Mouse (Mus musculus): ENCODE data around the gene P4ha1.

DNA sequence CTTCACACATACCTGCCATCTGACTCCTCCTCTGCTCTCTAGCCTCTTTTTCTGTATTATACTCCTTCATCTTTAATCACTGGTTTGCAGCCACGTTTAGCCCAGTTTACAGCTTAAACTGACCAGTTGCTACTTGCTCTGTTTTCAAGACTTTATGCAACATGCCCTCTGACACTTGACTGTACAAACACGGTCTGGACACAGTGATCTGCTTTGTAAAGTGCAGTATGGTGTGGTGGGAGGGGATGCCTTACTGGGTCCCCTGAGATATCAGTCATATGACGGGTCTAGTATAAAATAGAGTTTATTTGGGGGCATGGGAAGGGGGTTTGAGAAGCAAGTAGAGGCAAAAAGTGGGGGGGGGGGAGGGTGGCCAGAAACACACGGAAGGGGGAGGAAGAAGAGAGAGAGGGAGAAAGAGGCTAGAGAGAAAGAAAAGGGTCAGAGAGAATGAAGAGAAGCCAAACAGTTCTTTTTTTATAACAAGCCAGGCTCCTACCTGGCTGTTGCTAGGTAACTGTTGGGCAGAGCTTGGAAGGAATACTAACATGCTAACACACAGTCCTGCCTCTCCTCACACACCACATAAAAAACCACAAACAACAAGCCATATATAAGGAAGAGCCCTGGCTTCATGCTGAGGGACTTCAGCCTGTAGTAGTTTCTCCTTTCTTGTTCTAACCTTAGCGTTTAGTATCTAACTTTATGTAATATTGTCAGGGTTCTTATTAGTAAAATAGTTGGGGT is 45.2 kb upstream of the P4ha1 start:
- no peak for TF ChIP-seq CTCF (IDR thresholded peaks at IDR 0.05; ENCODE audit: extremely low read depth, insufficient read depth, insufficient read length, insufficient replicate concordance)
- TF ChIP-seq POLR2A (IDR thresholded peaks at IDR 0.05; ENCODE audit: low read depth, low read length), result no peak

Measured in spleen, adult 2 months (tissue).